Mouse (Mus musculus): Measurements from ENCODE around the gene Kif4. TPM values are rescaled to one million over a fixed set of nuclear protein-coding genes. Genes with fewer than 3 reads are reported as not detected.

The Kif4 gene
- polyA plus RNA-seq, 1 experiment from 2014 or later, result 39.7 TPM

GRCm38 (mm10) chrX:100664825-100665224, 39.3 kb downstream of the Kif4 start:
- H3K27ac ChIP-seq, result no peak overlapping the region
- no peak for DNase-seq (ENCODE audit: low spot score)
- peaks cover 32% of the 10 kb centered on the region for H3K36me3 ChIP-seq
- no peak overlapping the region for H3K4me3 ChIP-seq
- H3K4me1 ChIP-seq, result no peaks in the 10 kb centered on the region
- WGBS, result 92% methylated on average over 2 of the region's 2 CpGs
- no peaks in the 10 kb centered on the region for H3K9me3 ChIP-seq (replicated peaks)
- H3K27me3 ChIP-seq (ENCODE audit: low read depth, poor library complexity, severe bottlenecking), result peaks cover 84% of the 10 kb centered on the region

GRCm38 (mm10) chrX:100678204-100678603, 52.7 kb downstream of the Kif4 start:
- H3K4me1 ChIP-seq, result no peaks in the 10 kb centered on the region
- DNase-seq (ENCODE audit: low spot score), result no peak
- peaks cover 58% of the 10 kb centered on the region for H3K36me3 ChIP-seq
- H3K9me3 ChIP-seq (replicated peaks), result no peaks in the 10 kb centered on the region
- no peak overlapping the region for H3K27ac ChIP-seq
- 97% methylated on average over 3 of the region's 3 CpGs for WGBS
- H3K4me3 ChIP-seq, result no peak overlapping the region
- peaks cover 51% of the 10 kb centered on the region for H3K27me3 ChIP-seq (ENCODE audit: low read depth, poor library complexity, severe bottlenecking)

- no peak overlapping the region for H3K4me3 ChIP-seq
- no peaks in the 10 kb centered on the region for H3K4me1 ChIP-seq
- H3K27ac ChIP-seq, result no peak overlapping the region
- H3K36me3 ChIP-seq, result peaks cover 40% of the 10 kb centered on the region
- DNase-seq (ENCODE audit: low spot score), result no peak
- WGBS, result 82% methylated on average over 3 of the region's 3 CpGs
- H3K9me3 ChIP-seq (replicated peaks), result no peaks in the 10 kb centered on the region
- peaks cover 65% of the 10 kb centered on the region for H3K27me3 ChIP-seq (ENCODE audit: low read depth, poor library complexity, severe bottlenecking)
Measured at GRCm38 (mm10) chrX:100686527-100686926, 61.0 kb downstream of the Kif4 start.

- Histone ChIP-seq H3K36me3 (peaks cover 45% of the 10 kb centered on the region), H3K4me1 (no peaks in the 10 kb centered on the region), H3K27me3 (ENCODE audit: low read depth, poor library complexity, severe bottlenecking) (peaks cover 75% of the 10 kb centered on the region), H3K9me3 (replicated peaks) (no peaks in the 10 kb centered on the region), H3K27ac (no peak overlapping the region), H3K4me3 (no peak overlapping the region)
- DNase-seq (ENCODE audit: low spot score), result no peak
- 89% methylated on average over 6 of the region's 6 CpGs for WGBS
Measured at GRCm38 (mm10) chrX:100687360-100688032, 62.0 kb downstream of the Kif4 start.

- no peak overlapping the region for H3K4me3 ChIP-seq
- peaks cover 49% of the 10 kb centered on the region for H3K36me3 ChIP-seq
- 83% methylated on average over 5 of the region's 5 CpGs for WGBS
- H3K27me3 ChIP-seq (ENCODE audit: low read depth, poor library complexity, severe bottlenecking), result peaks cover 80% of the 10 kb centered on the region
- no peaks in the 10 kb centered on the region for H3K9me3 ChIP-seq (replicated peaks)
- no peaks in the 10 kb centered on the region for H3K4me1 ChIP-seq
- DNase-seq (ENCODE audit: low spot score), result no peak
- no peak overlapping the region for H3K27ac ChIP-seq
Measured at GRCm38 (mm10) chrX:100688033-100688370, 62.5 kb downstream of the Kif4 start.

- WGBS, result 97% methylated on average over 4 of the region's 4 CpGs
- Histone ChIP-seq H3K9me3 (replicated peaks) (no peaks in the 10 kb centered on the region), H3K27ac (no peak overlapping the region), H3K27me3 (ENCODE audit: low read depth, poor library complexity, severe bottlenecking) (peaks cover 77% of the 10 kb centered on the region), H3K4me1 (no peaks in the 10 kb centered on the region), H3K4me3 (no peak overlapping the region), H3K36me3 (peaks cover 62% of the 10 kb centered on the region)
- no peak for DNase-seq (ENCODE audit: low spot score)
Measured at GRCm38 (mm10) chrX:100696776-100697175, 71.2 kb downstream of the Kif4 start.

- H3K4me3 ChIP-seq, result no peak overlapping the region
- no peaks in the 10 kb centered on the region for H3K9me3 ChIP-seq (replicated peaks)
- no peak overlapping the region for H3K27ac ChIP-seq
- H3K36me3 ChIP-seq, result peaks cover 67% of the 10 kb centered on the region
- WGBS, result 93% methylated on average over 6 of the region's 6 CpGs
- H3K27me3 ChIP-seq (ENCODE audit: low read depth, poor library complexity, severe bottlenecking), result peaks cover 67% of the 10 kb centered on the region
- no peak for DNase-seq (ENCODE audit: low spot score)
- H3K4me1 ChIP-seq, result no peaks in the 10 kb centered on the region
Measured at GRCm38 (mm10) chrX:100708032-100708431, 82.5 kb downstream of the Kif4 start.

- 95% methylated on average over 6 of the region's 6 CpGs for WGBS
- no peaks in the 10 kb centered on the region for H3K9me3 ChIP-seq (replicated peaks)
- no peak for DNase-seq (ENCODE audit: low spot score)
- no peaks in the 10 kb centered on the region for H3K4me1 ChIP-seq
- H3K36me3 ChIP-seq, result peaks cover 88% of the 10 kb centered on the region
- peaks cover 95% of the 10 kb centered on the region for H3K27me3 ChIP-seq (ENCODE audit: low read depth, poor library complexity, severe bottlenecking)
- no peak overlapping the region for H3K27ac ChIP-seq
- no peak overlapping the region for H3K4me3 ChIP-seq
Measured at GRCm38 (mm10) chrX:100716173-100716572, 90.6 kb downstream of the Kif4 start.

- Histone ChIP-seq H3K27ac (no peak overlapping the region), H3K4me1 (peaks cover 7% of the 10 kb centered on the region; the same call in 1 of the 2 replicates), H3K27me3 (ENCODE audit: low read depth, poor library complexity, severe bottlenecking) (peaks cover 100% of the 10 kb centered on the region), H3K36me3 (peaks cover 36% of the 10 kb centered on the region), H3K4me3 (no peak overlapping the region), H3K9me3 (replicated peaks) (no peaks in the 10 kb centered on the region)
- 40% methylated on average over 1 of the region's 1 CpGs for WGBS
- no peak for DNase-seq (ENCODE audit: low spot score)
Measured at GRCm38 (mm10) chrX:100728947-100729346, 103.4 kb downstream of the Kif4 start.

- 14% methylated on average over 8 of the region's 8 CpGs for WGBS
- peak; percentile 50 for DNase-seq (ENCODE audit: low spot score)
- peaks cover 29% of the 10 kb centered on the region for H3K36me3 ChIP-seq
- peaks cover 100% of the 10 kb centered on the region for H3K27me3 ChIP-seq (ENCODE audit: low read depth, poor library complexity, severe bottlenecking)
- H3K4me3 ChIP-seq, result peak within 1 kb of the TSS; percentile 29
- H3K9me3 ChIP-seq (replicated peaks), result no peaks in the 10 kb centered on the region
- peak within 1 kb of the TSS; percentile 36; the same call in 1 of the 2 replicates for H3K27ac ChIP-seq
- H3K4me1 ChIP-seq, result peaks cover 7% of the 10 kb centered on the region; the same call in 1 of the 2 replicates
Measured at GRCm38 (mm10) chrX:100729665-100730188, 104.2 kb downstream of the Kif4 start, which contains the start of gene Gdpd2. TSS of gene Gdpd2 (plus strand) at chrX:100729873.

GRCm38 (mm10) chrX:100730266-100730665, 104.7 kb downstream of the Kif4 start:
- Histone ChIP-seq H3K36me3 (peaks cover 24% of the 10 kb centered on the region), H3K4me1 (peaks cover 7% of the 10 kb centered on the region; the same call in 1 of the 2 replicates), H3K27ac (no peak overlapping the region), H3K27me3 (ENCODE audit: low read depth, poor library complexity, severe bottlenecking) (peaks cover 98% of the 10 kb centered on the region), H3K4me3 (peak overlapping the region; percentile 29), H3K9me3 (replicated peaks) (no peaks in the 10 kb centered on the region)
- DNase-seq (ENCODE audit: low spot score), result no peak
- 28% methylated on average over 8 of the region's 8 CpGs for WGBS

GRCm38 (mm10) chrX:100734359-100734758, 108.8 kb downstream of the Kif4 start:
- H3K27me3 ChIP-seq (ENCODE audit: low read depth, poor library complexity, severe bottlenecking), result peaks cover 98% of the 10 kb centered on the region
- 75% methylated on average over 7 of the region's 7 CpGs for WGBS

GRCm38 (mm10) chrX:100738918-100739317, 113.4 kb downstream of the Kif4 start:
- DNase-seq (ENCODE audit: low spot score), result peak; percentile 53
- peaks cover 89% of the 10 kb centered on the region for H3K27me3 ChIP-seq (ENCODE audit: low read depth, poor library complexity, severe bottlenecking)
- no peak overlapping the region for H3K27ac ChIP-seq
- H3K4me3 ChIP-seq, result peak overlapping the region; percentile 46
- H3K9me3 ChIP-seq (replicated peaks), result no peaks in the 10 kb centered on the region
- H3K36me3 ChIP-seq, result no peaks in the 10 kb centered on the region
- 15% methylated on average over 14 of the region's 14 CpGs for WGBS
- no peaks in the 10 kb centered on the region for H3K4me1 ChIP-seq

More at GRCm38 (mm10) chrX:100734359-100734758, 108.8 kb downstream of the Kif4 start:
- DNase-seq (ENCODE audit: low spot score), result no peak
- Histone ChIP-seq H3K27ac (no peak overlapping the region), H3K9me3 (replicated peaks) (no peaks in the 10 kb centered on the region), H3K4me1 (peaks cover 7% of the 10 kb centered on the region; the same call in 1 of the 2 replicates), H3K36me3 (no peaks in the 10 kb centered on the region), H3K4me3 (no peak overlapping the region)

Data from limb, embryonic 10.5 days (tissue).